Mouse (Mus musculus) kidney, embryonic 15.5 days (tissue): ENCODE measurements around the gene 4930563M21Rik. TPM values are rescaled to one million over a fixed set of nuclear protein-coding genes. Genes with fewer than 3 reads are reported as not detected.
"Not testable (repeated sequence)": the region's sequence is repeated elsewhere in the genome, so short reads cannot be mapped to it uniquely, and the experiment has no call there.

Experiments used
- ATAC-seq: fragments of 200-750 bp; cut with Nextera tagmentation; replicated peaks from 2 replicates; pipeline ENCODE4 v1.8.0; 2017; ENCODE audit warnings: moderate TSS enrichment; ENCODE audit not compliant: low FRiP score
- H3K27ac ChIP-seq: fragments of 300-500 bp; sonication (generic); 2 replicates; pipeline ENCODE4 v1.5.1; 2015; ENCODE audit warnings: mild to moderate bottlenecking, inconsistent platforms
- H3K27me3 ChIP-seq: fragments of 300-500 bp; sonication (generic); 2 replicates; pipeline ENCODE4 v1.6.1; 2015; ENCODE audit warnings: inconsistent platforms
- H3K36me3 ChIP-seq: fragments of 300-500 bp; sonication (generic); 2 replicates; pipeline ENCODE4 v1.6.1; 2015; ENCODE audit warnings: inconsistent platforms
- H3K4me1 ChIP-seq: fragments of 300-500 bp; sonication (generic); 2 replicates; pipeline ENCODE4 v1.6.1; 2015; ENCODE audit warnings: inconsistent platforms
- H3K4me2 ChIP-seq: fragments of 300-500 bp; sonication (generic); 2 replicates; pipeline ENCODE4 v1.6.1; 2015; ENCODE audit warnings: moderate library complexity, mild to moderate bottlenecking, inconsistent platforms
- H3K4me3 ChIP-seq: fragments of 300-500 bp; sonication (generic); replicated peaks from 2 replicates; pipeline ENCODE4 v1.5.1; 2015; ENCODE audit warnings: mild to moderate bottlenecking, inconsistent platforms
- H3K9ac ChIP-seq: fragments of 300-500 bp; sonication (generic); 2 replicates; pipeline ENCODE4 v1.6.1; 2015; ENCODE audit warnings: mild to moderate bottlenecking, inconsistent platforms
- H3K9me3 ChIP-seq: fragments of 300-500 bp; sonication (generic); replicated peaks from 2 replicates; pipeline ENCODE4 v1.6.1; 2016; ENCODE audit warnings: inconsistent platforms
- whole genome bisulfite sequencing: fragments of 180-500 bp; shearing (Covaris S2); methylation state at CpG from one replicate; pipeline ENCODE4 v1.1.7; 2015; ENCODE audit warnings: mixed read lengths; 5-methylcytosine and 5-hydroxymethylcytosine counted together
- polyA plus RNA-seq: library from polyadenylated mRNA; unstranded; fragments of >200 nt; fragmentation: Nextera tagmentation; extraction: Ambion mirVana; gene quantifications from 2 replicates; pipeline ENCODE4 v1.2.1, GENCODE M21; 2015

Gene 4930563M21Rik
- polyA plus RNA-seq = not detected in 2 replicates

DNA sequence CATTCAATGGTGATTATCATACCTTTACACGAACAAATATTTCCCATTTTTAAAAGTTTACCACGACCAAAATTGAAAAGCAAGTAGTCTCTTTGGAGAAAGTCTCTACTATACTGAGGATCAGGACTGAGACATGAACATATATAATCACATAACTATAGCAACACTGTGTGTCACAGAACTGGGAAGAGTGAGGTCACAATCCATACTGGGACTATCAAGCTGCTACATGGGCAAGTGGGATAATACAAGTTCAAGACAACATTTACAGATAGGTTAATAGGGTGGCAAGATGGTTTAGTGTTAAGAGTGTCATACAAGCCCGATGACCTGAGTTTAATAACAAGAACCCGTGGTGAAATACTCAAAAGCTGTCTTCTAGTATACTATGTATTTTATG, at the start of gene 4930563M21Rik:
Gene 4930563M21Rik, minus strand, starts transcription at position 101 of the 400 bp plus-strand sequence.
- H3K4me3 ChIP-seq = no peak within 1 kb of the TSS
- no peaks in the 10 kb centered on the region for H3K36me3 ChIP-seq
- H3K4me1 ChIP-seq = no peaks in the 10 kb centered on the region
- 79% methylated on average over 4 of the region's 4 CpGs for WGBS
- ATAC-seq = no peak
- no peaks in the 10 kb centered on the region for H3K27me3 ChIP-seq
- H3K9ac ChIP-seq = no peak within 1 kb of the TSS
- H3K4me2 ChIP-seq = no peak within 1 kb of the TSS
- H3K27ac ChIP-seq = no peak within 1 kb of the TSS
- H3K9me3 ChIP-seq = 0 out of 2 replicates have a peak, but pooled peaks cover 3% of the 10 kb centered on the region

DNA sequence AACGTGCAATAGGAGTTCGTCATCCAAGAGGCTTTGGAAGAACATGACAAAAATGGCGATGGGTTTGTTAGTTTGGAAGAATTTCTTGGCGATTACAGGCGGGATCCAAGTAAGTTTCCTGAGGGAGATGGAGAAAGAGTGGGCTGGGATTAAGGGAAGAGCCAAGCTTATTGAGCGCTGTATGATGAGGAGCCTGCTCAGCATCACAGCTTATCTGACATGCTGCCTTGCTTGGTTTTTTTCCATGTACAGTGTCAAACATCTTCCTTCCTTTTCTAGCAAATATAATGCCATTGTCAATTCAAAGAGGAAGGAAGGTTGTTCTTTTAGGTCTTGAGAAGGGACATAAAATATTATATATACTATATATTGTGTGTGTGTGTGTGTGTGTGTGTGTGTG, 45.8 kb upstream of the 4930563M21Rik start:
- 94% methylated on average over 6 of the region's 6 CpGs for WGBS
- Histone ChIP-seq H3K27me3 (no peaks in the 10 kb centered on the region), H3K9me3 (no peaks in the 10 kb centered on the region), H3K27ac (no peak overlapping the region), H3K36me3 (peaks cover 78% of the 10 kb centered on the region), H3K9ac (no peak overlapping the region), H3K4me2 (no peak overlapping the region), H3K4me1 (no peaks in the 10 kb centered on the region), H3K4me3 (no peak overlapping the region)
- ATAC-seq = no peak

DNA sequence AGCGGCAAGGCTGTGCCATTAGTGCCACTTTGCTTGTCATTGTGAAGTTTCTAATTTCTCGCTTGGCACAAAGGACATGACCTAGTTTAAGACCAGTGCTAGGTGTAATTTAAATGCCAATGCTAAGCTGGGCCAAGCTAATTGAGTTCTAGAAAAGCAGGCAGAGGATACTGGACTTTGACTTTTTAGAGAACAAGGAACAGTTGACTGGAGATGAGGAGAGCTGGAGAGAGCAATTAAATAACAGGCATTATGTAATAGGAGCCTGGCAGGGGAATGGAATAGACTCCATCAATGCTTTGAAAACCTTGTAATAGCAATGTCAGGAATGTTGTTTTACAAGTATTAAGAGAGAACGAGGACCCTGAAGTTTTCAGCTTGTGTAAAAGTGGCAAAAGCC, 43.4 kb upstream of the 4930563M21Rik start:
- Histone ChIP-seq H3K9ac (no peak overlapping the region), H3K4me2 (no peak overlapping the region), H3K27me3 (no peaks in the 10 kb centered on the region), H3K36me3 (peaks cover 60% of the 10 kb centered on the region), H3K27ac (no peak overlapping the region), H3K9me3 (no peaks in the 10 kb centered on the region), H3K4me3 (no peak overlapping the region), H3K4me1 (no peaks in the 10 kb centered on the region)
- ATAC-seq = no peak
- WGBS = 64% methylated on average over 3 of the region's 3 CpGs

DNA sequence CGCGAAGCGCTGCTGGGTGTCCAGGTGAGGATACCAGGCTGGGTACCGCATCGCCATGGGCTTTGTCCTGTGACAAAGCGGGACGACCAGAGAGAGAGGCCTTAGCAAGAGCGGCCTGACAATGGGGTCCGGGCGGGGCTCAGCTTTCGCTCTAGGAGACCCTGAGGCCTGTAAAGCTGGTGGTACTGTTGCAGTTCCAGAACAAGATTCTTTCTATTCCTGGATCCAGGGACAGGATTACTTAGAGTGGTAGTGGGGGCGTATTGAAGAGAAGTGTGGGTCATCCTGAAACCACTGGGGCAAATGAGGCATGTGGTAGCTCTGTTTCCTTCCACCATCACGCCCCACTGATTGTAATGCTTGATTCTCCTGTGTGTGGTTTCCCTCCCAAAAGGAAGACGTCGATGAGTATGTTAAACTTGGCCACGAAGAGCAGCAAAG, 31.9 kb upstream of the 4930563M21Rik start:
- H3K9ac ChIP-seq = peak overlapping the region; percentile 89
- H3K27me3 ChIP-seq = no peaks in the 10 kb centered on the region
- ATAC-seq = no peak; the same call in 1 of the 2 replicates
- H3K27ac ChIP-seq = peak overlapping the region; percentile 95
- peak overlapping the region; percentile 74 for H3K4me3 ChIP-seq
- H3K36me3 ChIP-seq = peaks cover 24% of the 10 kb centered on the region
- H3K9me3 ChIP-seq = no peaks in the 10 kb centered on the region
- peak overlapping the region; percentile 69 for H3K4me2 ChIP-seq
- under 1% methylated on average over 16 of the region's 16 CpGs for WGBS
- H3K4me1 ChIP-seq = peaks cover 14% of the 10 kb centered on the region

DNA sequence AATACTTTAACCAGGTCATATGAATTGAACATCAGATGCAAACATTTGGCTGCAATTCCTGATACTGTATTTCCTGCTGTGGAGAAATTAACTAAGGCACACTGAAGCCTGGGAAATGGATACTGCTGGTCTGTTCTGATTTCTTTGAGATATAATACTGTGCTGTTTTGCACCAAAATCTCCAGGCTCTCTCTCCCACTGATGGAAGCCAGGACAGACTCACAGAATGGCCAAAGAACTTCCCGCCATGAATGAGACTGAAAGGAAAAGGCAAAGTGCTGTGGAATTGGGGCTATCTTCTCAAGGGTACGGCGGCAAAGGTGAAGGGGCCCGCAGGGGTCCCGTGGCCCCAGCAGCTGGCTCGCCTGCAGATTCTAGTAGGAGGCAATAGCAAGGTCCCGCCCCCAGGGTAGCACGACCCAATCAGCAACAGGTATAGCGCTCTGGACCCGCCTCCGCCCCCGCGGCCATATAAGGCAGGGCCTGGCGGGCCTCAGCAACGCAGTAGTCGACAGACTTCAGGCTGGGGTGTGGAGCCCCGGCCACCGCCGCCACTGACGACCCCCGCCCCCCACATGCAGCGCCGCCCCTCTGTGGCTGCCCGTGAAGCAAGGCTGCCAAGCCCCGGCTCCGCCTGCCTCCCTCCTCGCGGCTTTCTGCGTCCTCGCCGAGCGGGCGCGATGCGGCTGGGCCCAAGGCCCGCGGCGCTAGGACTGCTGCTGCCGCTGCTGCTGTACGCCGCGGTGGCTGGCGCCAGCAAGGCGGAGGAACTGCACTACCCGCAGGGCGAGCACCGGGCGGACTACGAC, 31.2 kb upstream of the 4930563M21Rik start, which contains the start of gene Rcn2:
Gene Rcn2, plus strand, starts transcription at position 474 of the 809 bp plus-strand sequence.
- H3K4me2 ChIP-seq = peak within 1 kb of the TSS; percentile 69
- no peaks in the 10 kb centered on the region for H3K27me3 ChIP-seq
- no peaks in the 10 kb centered on the region for H3K9me3 ChIP-seq
- peaks cover 14% of the 10 kb centered on the region for H3K4me1 ChIP-seq
- peak; percentile 100 for ATAC-seq
- H3K36me3 ChIP-seq = peaks cover 21% of the 10 kb centered on the region
- under 1% methylated on average over 48 of the region's 49 CpGs for WGBS
- H3K9ac ChIP-seq = peak within 1 kb of the TSS; percentile 89
- H3K4me3 ChIP-seq = peak within 1 kb of the TSS; percentile 74
- peak within 1 kb of the TSS; percentile 95 for H3K27ac ChIP-seq

DNA sequence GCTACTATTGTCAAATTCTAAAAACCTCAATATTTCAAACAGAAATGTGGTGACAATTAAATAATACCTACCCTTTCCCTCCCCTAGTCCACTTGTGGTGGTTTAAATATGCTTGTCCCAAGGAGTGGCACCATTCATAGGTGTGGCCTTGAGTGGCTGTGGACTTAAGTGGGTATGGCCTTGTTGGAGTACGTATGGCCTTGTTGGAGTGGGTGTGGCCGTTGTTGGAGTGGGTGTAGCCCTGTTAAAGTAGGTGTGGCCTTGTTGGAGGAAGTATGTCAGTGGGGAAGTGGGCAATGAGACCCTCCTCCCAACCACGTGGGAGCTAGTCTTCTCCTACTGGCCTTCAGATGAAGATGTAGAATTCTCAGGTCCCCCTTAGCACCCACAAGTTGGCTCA, 21.9 kb upstream of the 4930563M21Rik start:
- H3K27me3 ChIP-seq = no peaks in the 10 kb centered on the region
- 66% methylated on average over 3 of the region's 3 CpGs for WGBS

DNA sequence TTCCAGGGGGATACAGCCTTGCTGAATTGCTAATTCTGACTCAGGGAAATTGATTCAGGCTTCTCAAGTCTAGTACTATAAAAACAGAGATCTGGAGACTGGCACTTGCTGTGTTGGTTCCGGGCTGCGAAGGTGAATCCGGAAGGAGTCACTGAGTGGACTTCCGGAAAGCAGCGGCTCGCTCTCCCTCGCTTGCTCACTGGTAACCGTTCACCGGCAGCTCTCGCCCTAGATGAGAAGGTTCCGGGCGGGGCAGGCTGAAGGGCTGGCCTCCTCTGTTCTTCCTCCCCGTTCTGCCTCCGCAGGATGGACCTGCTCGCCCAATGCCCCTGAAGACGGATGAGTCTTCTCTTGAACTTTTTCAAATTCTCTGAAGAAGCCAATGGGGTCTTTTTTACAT, 16.9 kb upstream of the 4930563M21Rik start:
- no peak for ATAC-seq
- H3K27me3 ChIP-seq = no peaks in the 10 kb centered on the region
- H3K9ac ChIP-seq = no peak overlapping the region
- no peak overlapping the region for H3K4me3 ChIP-seq
- H3K9me3 ChIP-seq = no peaks in the 10 kb centered on the region
- no peaks in the 10 kb centered on the region for H3K4me1 ChIP-seq
- 89% methylated on average over 16 of the region's 16 CpGs for WGBS
- no peak overlapping the region for H3K27ac ChIP-seq
- no peaks in the 10 kb centered on the region for H3K36me3 ChIP-seq
- H3K4me2 ChIP-seq = no peak overlapping the region

More for the DNA sequence above, 21.9 kb upstream of the 4930563M21Rik start:
- Histone ChIP-seq H3K4me3 (no peak overlapping the region), H3K4me2 (no peak overlapping the region), H3K4me1 (no peaks in the 10 kb centered on the region), H3K27ac (no peak overlapping the region), H3K9me3 (no peaks in the 10 kb centered on the region), H3K9ac (no peak overlapping the region), H3K36me3 (no peaks in the 10 kb centered on the region)
- ATAC-seq = no peak

DNA sequence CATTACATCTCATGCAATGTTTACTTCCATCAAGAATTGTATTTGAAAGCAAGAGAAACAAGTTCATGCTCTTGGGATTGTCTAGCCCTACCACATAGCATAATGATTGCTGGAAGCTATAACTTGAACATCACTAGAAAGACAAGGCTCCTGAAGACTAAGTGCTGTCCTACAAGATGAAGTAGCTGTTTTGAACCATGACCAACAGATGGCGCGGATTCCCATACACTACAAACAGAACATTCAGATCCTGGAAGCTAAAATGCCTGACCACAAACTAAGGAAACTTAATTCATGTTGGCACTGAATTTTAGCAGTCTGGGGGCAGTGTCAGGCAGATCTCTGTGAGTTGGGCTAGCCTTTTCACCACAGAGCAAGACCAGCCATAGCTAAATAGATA, 14.4 kb upstream of the 4930563M21Rik start:
- no peak overlapping the region for H3K4me3 ChIP-seq
- no peak overlapping the region for H3K27ac ChIP-seq
- no peak for ATAC-seq
- H3K4me2 ChIP-seq = no peak overlapping the region
- H3K4me1 ChIP-seq = no peaks in the 10 kb centered on the region
- H3K27me3 ChIP-seq = no peaks in the 10 kb centered on the region
- 49% methylated on average over 2 of the region's 2 CpGs for WGBS
- no peak overlapping the region for H3K9ac ChIP-seq
- H3K9me3 ChIP-seq = no peaks in the 10 kb centered on the region
- H3K36me3 ChIP-seq = no peaks in the 10 kb centered on the region

DNA sequence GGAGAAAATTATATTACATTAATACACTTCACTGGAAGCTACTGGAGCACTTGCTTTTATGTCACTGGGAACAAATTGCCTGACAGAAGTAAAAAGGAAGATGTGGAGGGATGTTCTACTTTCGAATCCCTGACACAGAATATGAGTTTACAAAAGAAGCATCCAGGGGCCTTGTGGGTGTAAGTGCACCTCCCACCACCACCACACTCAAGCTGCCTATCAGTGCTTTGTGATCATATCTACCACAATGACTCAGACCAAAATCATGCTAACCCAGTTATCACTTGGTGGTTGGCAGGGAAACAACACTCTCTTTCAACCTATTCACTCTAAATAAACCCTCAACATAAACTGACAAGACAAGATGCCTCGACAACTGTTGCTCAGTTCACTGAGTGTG, 5.7 kb downstream of the 4930563M21Rik start:
- H3K4me3 ChIP-seq, H3K4me1 ChIP-seq, H3K36me3 ChIP-seq, H3K4me2 ChIP-seq, ATAC-seq, H3K27me3 ChIP-seq, H3K9ac ChIP-seq, H3K27ac ChIP-seq, H3K9me3 ChIP-seq: not testable (repeated sequence)
- 83% methylated on average over 1 of the region's 2 CpGs for WGBS

DNA sequence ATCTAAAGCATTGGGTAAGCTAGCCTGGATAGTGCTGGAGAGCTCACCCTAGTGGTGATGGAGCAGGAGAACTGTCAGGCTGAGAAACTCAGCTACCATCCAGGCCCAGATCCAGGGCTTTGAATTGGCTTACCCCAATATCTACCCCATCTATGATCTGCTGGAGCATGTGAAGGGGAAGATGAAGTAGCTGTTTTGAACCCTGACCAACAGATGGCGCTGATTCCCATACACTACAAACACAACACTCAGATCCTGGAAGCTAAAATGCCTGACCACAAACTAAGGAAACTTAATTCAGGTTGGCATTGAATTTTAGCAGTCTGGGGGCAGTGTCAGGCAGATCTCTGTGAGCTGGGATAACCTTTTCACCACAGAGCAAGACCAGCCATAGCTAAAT, 63.5 kb downstream of the 4930563M21Rik start:
- H3K4me2 ChIP-seq = no peak overlapping the region
- no peaks in the 10 kb centered on the region for H3K9me3 ChIP-seq
- WGBS = 19% methylated on average over 1 of the region's 1 CpGs
- no peaks in the 10 kb centered on the region for H3K36me3 ChIP-seq
- no peak for ATAC-seq
- H3K9ac ChIP-seq = no peak overlapping the region
- H3K4me3 ChIP-seq = no peak overlapping the region
- no peaks in the 10 kb centered on the region for H3K4me1 ChIP-seq
- H3K27me3 ChIP-seq = no peaks in the 10 kb centered on the region
- H3K27ac ChIP-seq = no peak overlapping the region

DNA sequence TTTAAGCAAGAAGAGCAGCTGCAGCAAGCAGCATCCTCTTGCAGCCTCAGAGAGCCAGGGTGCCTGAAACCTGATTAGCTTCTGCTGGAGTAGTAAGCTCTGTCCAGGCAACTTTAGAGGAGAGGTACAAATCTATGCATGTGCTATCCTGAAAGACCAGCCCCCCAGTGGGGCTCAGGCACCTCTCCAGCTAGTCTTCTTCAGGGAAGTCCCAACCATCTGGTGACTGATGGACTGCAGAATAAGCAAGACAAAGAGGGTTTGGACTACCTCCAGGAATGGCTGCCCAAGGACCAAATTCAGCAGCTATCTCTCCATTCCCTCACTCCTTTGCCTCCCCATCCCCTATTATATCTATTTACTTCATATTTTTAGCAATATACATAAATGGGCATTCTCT, 69.0 kb downstream of the 4930563M21Rik start:
- H3K4me2 ChIP-seq = no peak overlapping the region
- ATAC-seq = no peak
- no peak overlapping the region for H3K4me3 ChIP-seq
- H3K4me1 ChIP-seq = peaks cover 28% of the 10 kb centered on the region
- no peaks in the 10 kb centered on the region for H3K9me3 ChIP-seq
- no peak overlapping the region for H3K27ac ChIP-seq
- H3K27me3 ChIP-seq = no peaks in the 10 kb centered on the region
- H3K36me3 ChIP-seq = no peaks in the 10 kb centered on the region
- H3K9ac ChIP-seq = no peak overlapping the region

DNA sequence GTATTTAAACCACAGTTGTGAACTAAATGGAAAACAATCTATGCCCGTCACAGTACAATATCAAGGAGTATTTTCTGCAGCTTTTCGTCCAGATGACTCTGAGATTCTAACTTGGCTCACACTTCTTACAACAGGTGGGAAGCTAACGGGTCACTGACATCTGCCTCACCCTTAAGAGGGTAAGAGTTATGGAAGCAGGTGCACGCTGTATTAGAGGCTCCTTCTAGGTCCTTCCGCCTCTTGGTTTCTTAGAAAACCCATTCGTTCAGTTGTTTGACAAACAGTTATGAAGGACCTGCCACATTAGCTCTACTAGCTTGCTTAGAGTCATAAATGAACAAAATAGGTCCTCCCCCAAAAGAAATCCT, 71.7 kb downstream of the 4930563M21Rik start:
- peak overlapping the region; percentile 75 for H3K9ac ChIP-seq
- 0 out of 2 replicates have a peak, but pooled peaks have one; percentile 3 for ATAC-seq
- H3K4me1 ChIP-seq = peaks cover 28% of the 10 kb centered on the region
- peak overlapping the region; percentile 77 for H3K4me2 ChIP-seq
- peak overlapping the region; percentile 90; the same call in 1 of the 2 replicates for H3K27ac ChIP-seq
- H3K27me3 ChIP-seq = no peaks in the 10 kb centered on the region
- H3K4me3 ChIP-seq = peak overlapping the region; percentile 76
- no peaks in the 10 kb centered on the region for H3K36me3 ChIP-seq
- WGBS = 50% methylated on average over 6 of the region's 6 CpGs
- no peaks in the 10 kb centered on the region for H3K9me3 ChIP-seq
